ENCODE assay signal across 8 mouse cellular contexts in the genomic region with DNA sequence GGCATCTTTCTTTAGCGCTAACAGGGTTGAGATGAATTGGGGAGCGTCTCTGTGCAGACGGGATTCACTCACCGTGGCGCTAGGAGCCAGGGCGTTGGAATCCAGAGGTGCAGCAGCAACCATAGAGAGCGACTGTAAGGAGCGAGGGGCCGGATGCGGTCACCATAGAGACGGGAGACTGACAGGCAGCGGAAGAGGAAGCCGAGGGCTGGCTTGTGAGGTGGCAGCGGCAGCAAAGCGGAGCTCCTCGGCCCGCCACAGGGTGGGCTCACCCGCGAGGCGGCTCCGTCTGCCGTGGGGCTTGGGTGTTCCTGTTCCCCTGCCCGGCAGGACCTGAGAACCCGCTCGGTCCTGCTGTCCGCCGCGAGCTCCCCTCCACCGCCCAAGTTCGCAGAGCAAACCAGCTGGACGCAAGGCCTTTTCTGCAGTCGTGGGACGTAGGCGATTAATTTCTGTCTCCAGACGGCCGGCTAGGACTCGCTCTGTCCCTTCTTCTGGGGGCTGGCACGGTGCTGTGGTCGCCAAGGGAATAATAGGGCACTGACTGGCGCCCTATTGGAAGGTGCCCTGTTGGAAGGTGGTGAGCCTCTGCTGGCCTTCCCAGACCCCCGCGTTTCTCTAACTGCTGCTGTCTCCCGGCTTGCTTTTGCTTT. TPM values are rescaled to one million over a fixed set of nuclear protein-coding genes. Genes with fewer than 3 reads are reported as not detected.
A peak's percentile ranks its signal among the peaks of the same experiment; 100 is the strongest.
DNase-seq lines count a peak whose midpoint lies in the region; ATAC-seq and TF ChIP-seq lines count a peak whose summit lies in the region.

A gene (plus strand): TSS at position 195 of the 653 bp plus-strand sequence.

- under 1% methylated on average over 43 of the region's 43 CpGs for WGBS in intestine, embryonic 15.5 days
- WGBS in limb, embryonic 11.5 days, result under 1% methylated on average over 43 of the region's 43 CpGs
- under 1% methylated on average over 43 of the region's 43 CpGs for WGBS in midbrain, embryonic 13.5 days
- under 1% methylated on average over 43 of the region's 43 CpGs for WGBS in spleen, adult 2 months

- peak within 1 kb of the TSS; percentile 80 for H3K4me2 ChIP-seq in intestine, embryonic 15.5 days (replicated peaks)
- peak within 1 kb of the TSS; percentile 85 for H3K4me2 ChIP-seq in limb, embryonic 11.5 days (ENCODE audit: low read depth, severe bottlenecking)
- peak within 1 kb of the TSS; percentile 98 for H3K4me2 ChIP-seq in midbrain, embryonic 13.5 days (replicated peaks)

- H3K4me3 ChIP-seq in intestine, embryonic 15.5 days (replicated peaks), result peak within 1 kb of the TSS; percentile 84
- H3K4me3 ChIP-seq in limb, embryonic 11.5 days (ENCODE audit: low read depth, low read length), result peak within 1 kb of the TSS; percentile 92
- H3K4me3 ChIP-seq in midbrain, embryonic 13.5 days (replicated peaks), result peak within 1 kb of the TSS; percentile 86
- peak within 1 kb of the TSS; percentile 90 for H3K4me3 ChIP-seq in spleen, adult 2 months (ENCODE audit: extremely low read depth, insufficient read depth, insufficient read length)

- peak within 1 kb of the TSS; percentile 75 for H3K9ac ChIP-seq in intestine, embryonic 15.5 days
- peak within 1 kb of the TSS; percentile 76 for H3K9ac ChIP-seq in limb, embryonic 11.5 days (ENCODE audit: low read length)
- H3K9ac ChIP-seq in midbrain, embryonic 13.5 days (replicated peaks), result peak within 1 kb of the TSS; percentile 81

- H3K9me3 ChIP-seq in intestine, embryonic 15.5 days, result no peaks in the 10 kb centered on the region
- no peaks in the 10 kb centered on the region for H3K9me3 ChIP-seq in limb, embryonic 11.5 days (ENCODE audit: control insufficient read depth, low read length)
- H3K9me3 ChIP-seq in midbrain, embryonic 13.5 days, result no peaks in the 10 kb centered on the region

- TF ChIP-seq CTCF in spleen, adult 2 months (IDR thresholded peaks at IDR 0.05; ENCODE audit: extremely low read depth, insufficient read depth, insufficient read length, insufficient replicate concordance), result no peak

- H3K36me3 ChIP-seq in intestine, embryonic 15.5 days, result peaks cover 11% of the 10 kb centered on the region
- H3K36me3 ChIP-seq in limb, embryonic 11.5 days (ENCODE audit: control insufficient read depth, insufficient read depth, low read length), result peaks cover 2% of the 10 kb centered on the region; the same call in 1 of the 2 replicates
- H3K36me3 ChIP-seq in midbrain, embryonic 13.5 days, result peaks cover 36% of the 10 kb centered on the region
- H3K36me3 ChIP-seq in spleen, adult 2 months (ENCODE audit: control insufficient read depth, insufficient read depth, low read length), result peaks cover 11% of the 10 kb centered on the region

- H3K27ac ChIP-seq in intestine, embryonic 15.5 days, result peak within 1 kb of the TSS; percentile 58
- no peak within 1 kb of the TSS; the same call in 1 of the 2 replicates for H3K27ac ChIP-seq in limb, embryonic 11.5 days (replicated peaks; ENCODE audit: low read depth, low read length)
- peak within 1 kb of the TSS; percentile 83 for H3K27ac ChIP-seq in midbrain, embryonic 13.5 days
- H3K27ac ChIP-seq in spleen, adult 2 months (ENCODE audit: insufficient read depth, low read length), result peak within 1 kb of the TSS; percentile 47; the same call in 1 of the 2 replicates

- TF ChIP-seq POLR2A in spleen, adult 2 months (IDR thresholded peaks at IDR 0.05; ENCODE audit: low read depth, low read length), result peak; percentile 62

- peaks cover 18% of the 10 kb centered on the region for H3K4me1 ChIP-seq in intestine, embryonic 15.5 days (replicated peaks)
- H3K4me1 ChIP-seq in limb, embryonic 11.5 days (ENCODE audit: control insufficient read depth, insufficient read depth, low read length), result peaks cover 14% of the 10 kb centered on the region
- peaks cover 40% of the 10 kb centered on the region for H3K4me1 ChIP-seq in midbrain, embryonic 13.5 days (replicated peaks)
- H3K4me1 ChIP-seq in spleen, adult 2 months (ENCODE audit: control insufficient read depth, insufficient read depth, insufficient read length), result peaks cover 7% of the 10 kb centered on the region; the same call in 1 of the 2 replicates

- 0 out of 2 replicates have a peak, but pooled peaks cover 3% of the 10 kb centered on the region for H3K27me3 ChIP-seq in intestine, embryonic 15.5 days (replicated peaks)
- H3K27me3 ChIP-seq in limb, embryonic 11.5 days (ENCODE audit: control insufficient read depth, insufficient read depth, low read length), result no peaks in the 10 kb centered on the region
- H3K27me3 ChIP-seq in midbrain, embryonic 13.5 days, result 0 out of 2 replicates have a peak, but pooled peaks cover 3% of the 10 kb centered on the region
- H3K27me3 ChIP-seq in spleen, adult 2 months (ENCODE audit: control insufficient read depth, insufficient read depth, low read length), result no peaks in the 10 kb centered on the region

- DNase-seq in urinary bladder, adult 18-20 months (ENCODE audit: low spot score in 2 of 2), result peak; percentile 68 to 78
- DNase-seq in urinary bladder, postnatal 10 days (ENCODE audit: low spot score), result no peak
- DNase-seq in embryo, embryonic 11 days, result peak; percentile 92
- peak; percentile 51 to 79 for DNase-seq in gastrocnemius, postnatal 4 days (ENCODE audit: low spot score in 2 of 2)
- peak; percentile 88 for DNase-seq in limb, embryonic 11.5 days (ENCODE audit: low spot score)
- DNase-seq in spleen, adult 2 months (ENCODE audit: low read depth in 1 of 2, low spot score in 2 of 2), result peak; percentile 63 to 81

- peak; percentile 95 for ATAC-seq in intestine, embryonic 15.5 days
- peak; percentile 83 for ATAC-seq in limb, embryonic 11.5 days (ENCODE audit: insufficient number of reproducible peaks, low FRiP score, low TSS enrichment, low read depth)
- ATAC-seq in midbrain, embryonic 13.5 days, result peak; percentile 96

RNA-seq across cellular contexts. Expression of the gene that starts here (rescaled TPM):
- 10 to 100 TPM; 34.4 to 36.7 TPM for total RNA-seq in gastrocnemius, postnatal 4 days (2021)
- polyA plus RNA-seq in intestine, embryonic 15.5 days (2015; fragmentation: Nextera tagmentation; extraction: Ambion mirVana), result 14.7 and 16.0 TPM in 2 replicates
- 8.1 and 9.0 TPM in 2 replicates for polyA plus RNA-seq in limb, embryonic 11.5 days (2014; fragmentation: Nextera tagmentation; extraction: Ambion mirVana)
- polyA plus RNA-seq in midbrain, embryonic 13.5 days (2015; fragmentation: Nextera tagmentation; extraction: Ambion mirVana), result 17.8 and 18.6 TPM in 2 replicates
- polyA plus RNA-seq in spleen, adult 2 months (2012; rRNA removed), result 30.0 and 38.9 TPM in 2 replicates
